Mouse (Mus musculus): ENCODE results near the gene Cdc34. TPM values are rescaled to one million over a fixed set of nuclear protein-coding genes. Genes with fewer than 3 reads are reported as not detected.
"Not testable (repeated sequence)": the region's sequence is repeated elsewhere in the genome, so short reads cannot be mapped to it uniquely, and the experiment has no call there.

Cdc34 gene
- polyA plus RNA-seq, 1 experiment, result 110 TPM

DNA sequence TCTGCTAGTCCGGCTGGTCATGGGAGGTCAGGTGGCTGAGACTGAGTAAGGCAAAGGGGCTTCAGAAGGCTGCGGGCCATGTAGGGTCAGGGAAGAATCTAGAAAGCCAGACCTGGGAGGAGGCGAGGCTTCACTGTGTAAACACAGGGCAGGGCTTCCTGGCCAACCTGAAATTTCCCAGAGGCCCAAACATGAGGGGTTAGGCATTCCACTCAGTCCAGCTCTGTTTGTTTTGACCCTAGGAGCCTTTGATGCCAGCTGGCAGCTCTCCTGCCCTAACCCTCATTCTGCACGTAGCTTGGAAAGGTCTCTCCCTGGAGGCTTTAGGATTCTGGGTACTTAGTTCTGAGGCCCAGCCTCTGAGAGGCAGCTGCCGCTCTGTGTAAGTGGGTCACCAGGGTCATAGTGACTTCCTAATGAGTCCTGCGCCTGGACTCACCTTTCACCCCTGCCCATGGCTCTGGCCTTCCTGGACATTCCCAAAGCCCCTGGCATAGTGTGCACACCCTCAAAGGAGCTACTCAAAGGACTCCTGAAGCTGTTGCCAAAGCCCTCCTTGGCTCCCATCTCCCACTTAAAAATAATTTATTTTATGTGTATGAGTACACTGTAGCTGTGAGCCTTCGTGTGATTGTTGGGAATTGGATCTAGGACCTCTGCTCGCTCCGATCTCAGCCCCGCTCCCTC lies 19.6 kb downstream of the Cdc34 start:
- Histone ChIP-seq H3K4me1 (ENCODE audit: control insufficient read depth, insufficient read depth, low read length) (peaks cover 7% of the 10 kb centered on the region), H3K4me3 (ENCODE audit: insufficient read depth, low read length) (no peak overlapping the region), H3K27ac (ENCODE audit: insufficient read depth, low read length) (peak overlapping the region; percentile 49)
- no peak for TF ChIP-seq CTCF (IDR thresholded peaks at IDR 0.05; ENCODE audit: extremely low read depth, insufficient read depth, low read length)
- TF ChIP-seq POLR2A (IDR thresholded peaks at IDR 0.05; ENCODE audit: extremely low read depth, insufficient read depth, low read length), result no peak

DNA sequence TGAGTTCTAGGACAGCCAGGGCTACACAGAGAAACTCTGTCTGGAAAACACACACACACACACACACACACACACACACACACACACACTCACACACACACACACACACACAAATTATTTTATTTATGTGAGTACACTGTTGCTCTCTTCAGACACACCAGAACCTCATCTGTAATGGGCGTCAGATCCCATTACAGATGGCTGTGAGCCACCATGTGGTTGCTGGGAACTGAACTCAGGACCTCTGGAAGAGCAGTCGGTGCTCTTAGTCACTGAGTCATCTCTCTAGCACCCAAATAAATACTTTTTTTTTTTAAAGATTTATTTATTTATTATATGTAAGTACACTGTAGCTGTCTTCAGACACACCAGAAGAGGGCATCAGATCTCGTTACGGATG lies 21.0 kb downstream of the Cdc34 start:
- not testable (repeated sequence) for H3K4me3 ChIP-seq (ENCODE audit: insufficient read depth, low read length); H3K4me1 ChIP-seq (ENCODE audit: control insufficient read depth, insufficient read depth, low read length); H3K27ac ChIP-seq (ENCODE audit: insufficient read depth, low read length)

DNA sequence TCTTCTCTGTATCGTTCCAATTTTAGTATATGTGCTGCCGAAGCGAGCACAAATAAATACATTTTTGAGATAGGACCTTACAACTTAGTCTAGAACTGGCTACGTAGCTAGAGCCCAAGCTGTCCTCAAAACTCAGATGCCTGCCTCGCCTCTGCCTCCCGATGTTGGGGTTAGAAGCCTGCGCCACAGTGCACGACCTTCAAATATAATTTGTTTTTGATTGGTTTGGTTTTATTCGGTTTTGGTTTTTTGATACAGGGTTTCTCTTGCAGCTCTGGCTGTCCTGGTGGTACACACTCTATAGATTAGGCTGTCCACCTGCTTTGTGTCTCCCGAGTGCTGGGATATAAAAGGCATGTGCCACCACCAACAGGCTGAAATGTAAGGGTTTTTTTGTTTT lies 21.5 kb downstream of the Cdc34 start:
- Histone ChIP-seq H3K4me1 (ENCODE audit: control insufficient read depth, insufficient read depth, low read length) (peaks cover 8% of the 10 kb centered on the region), H3K4me3 (ENCODE audit: insufficient read depth, low read length) (peak overlapping the region; percentile 83; the same call in 1 of the 2 replicates), H3K27ac (ENCODE audit: insufficient read depth, low read length) (no peak overlapping the region)
- no peak for TF ChIP-seq POLR2A (IDR thresholded peaks at IDR 0.05; ENCODE audit: extremely low read depth, insufficient read depth, low read length)
- no peak for TF ChIP-seq CTCF (IDR thresholded peaks at IDR 0.05; ENCODE audit: extremely low read depth, insufficient read depth, low read length)

DNA sequence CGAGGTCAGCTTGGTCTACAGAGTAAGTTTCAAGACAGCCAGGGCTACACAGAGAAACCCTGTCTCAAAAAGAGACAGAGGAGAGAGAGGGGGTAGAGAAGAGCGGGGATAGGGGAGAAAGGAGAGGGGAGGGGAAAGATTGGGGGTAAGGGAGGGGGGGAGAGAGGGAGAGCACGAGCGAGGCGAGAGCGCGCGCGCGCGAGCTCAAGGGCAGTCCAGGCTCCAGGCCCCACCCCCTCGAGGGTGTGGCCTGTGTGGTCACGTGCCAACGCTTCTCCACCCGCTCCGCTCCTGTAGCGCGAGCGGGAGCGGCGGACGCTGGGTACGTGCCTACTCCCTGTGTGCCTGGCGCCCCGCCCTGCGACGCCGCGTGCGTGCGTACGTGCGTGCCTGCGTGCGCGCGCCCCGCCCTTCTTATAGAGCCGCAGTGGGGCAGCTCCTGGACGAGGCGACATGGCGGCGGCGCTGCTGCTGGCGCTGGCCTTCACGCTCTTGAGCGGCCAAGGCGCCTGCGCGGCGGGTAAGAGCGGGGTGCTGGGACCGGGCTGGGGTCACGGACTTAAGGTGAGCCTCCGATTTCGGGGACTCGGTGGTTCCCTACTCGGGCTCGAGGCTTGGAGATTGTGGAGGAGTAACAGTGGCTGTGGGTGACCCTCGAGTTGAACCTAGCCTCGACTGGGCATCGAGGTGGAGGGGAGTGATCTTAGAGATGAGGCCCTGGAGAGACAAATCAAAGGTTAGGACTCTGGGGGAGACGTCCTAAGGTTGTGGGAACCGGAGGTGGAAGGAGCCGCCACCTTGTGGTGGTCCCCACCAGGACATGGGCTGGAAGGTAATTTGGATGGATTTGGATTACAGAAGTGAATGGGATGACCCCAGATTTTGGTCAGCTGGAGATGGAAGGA lies 22.3 kb downstream of the Cdc34 start, which contains the start of gene Bsg:
TSS of gene Bsg (plus strand) at position 427 of the 905 bp plus-strand sequence.
- H3K4me3 ChIP-seq (ENCODE audit: insufficient read depth, low read length), result peak within 1 kb of the TSS; percentile 83
- TF ChIP-seq POLR2A (IDR thresholded peaks at IDR 0.05; ENCODE audit: extremely low read depth, insufficient read depth, low read length), result peak; percentile 91
- TF ChIP-seq CTCF (IDR thresholded peaks at IDR 0.05; ENCODE audit: extremely low read depth, insufficient read depth, low read length), result peak; percentile 38
- H3K27ac ChIP-seq (ENCODE audit: insufficient read depth, low read length), result peak within 1 kb of the TSS; percentile 90
- peaks cover 8% of the 10 kb centered on the region for H3K4me1 ChIP-seq (ENCODE audit: control insufficient read depth, insufficient read depth, low read length)

DNA sequence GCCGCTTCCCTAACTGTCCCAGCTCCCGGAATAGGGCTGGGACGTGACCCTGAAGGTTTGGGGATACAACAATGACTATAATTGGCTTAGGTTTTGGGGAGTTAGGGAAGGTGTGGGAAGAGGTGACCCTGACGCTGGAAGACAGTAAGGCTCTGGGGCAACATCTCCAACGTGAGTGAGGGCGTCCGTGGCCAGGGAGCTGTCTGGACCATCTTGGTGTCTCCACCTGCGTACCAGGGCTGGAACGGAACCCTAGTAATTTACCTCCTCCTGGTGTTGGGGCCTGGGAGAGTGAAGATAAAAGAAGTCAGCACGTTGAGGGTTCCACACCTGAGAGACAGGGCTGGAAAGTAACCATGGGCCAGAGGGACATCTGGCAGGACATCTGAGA lies 23.0 kb downstream of the Cdc34 start:
- H3K27ac ChIP-seq (ENCODE audit: insufficient read depth, low read length), result peak overlapping the region; percentile 90; the same call in 1 of the 2 replicates
- TF ChIP-seq POLR2A (IDR thresholded peaks at IDR 0.05; ENCODE audit: extremely low read depth, insufficient read depth, low read length) (no peak), CTCF (IDR thresholded peaks at IDR 0.05; ENCODE audit: extremely low read depth, insufficient read depth, low read length) (no peak)
- H3K4me3 ChIP-seq (ENCODE audit: insufficient read depth, low read length), result peak overlapping the region; percentile 83
- H3K4me1 ChIP-seq (ENCODE audit: control insufficient read depth, insufficient read depth, low read length), result peaks cover 8% of the 10 kb centered on the region

DNA sequence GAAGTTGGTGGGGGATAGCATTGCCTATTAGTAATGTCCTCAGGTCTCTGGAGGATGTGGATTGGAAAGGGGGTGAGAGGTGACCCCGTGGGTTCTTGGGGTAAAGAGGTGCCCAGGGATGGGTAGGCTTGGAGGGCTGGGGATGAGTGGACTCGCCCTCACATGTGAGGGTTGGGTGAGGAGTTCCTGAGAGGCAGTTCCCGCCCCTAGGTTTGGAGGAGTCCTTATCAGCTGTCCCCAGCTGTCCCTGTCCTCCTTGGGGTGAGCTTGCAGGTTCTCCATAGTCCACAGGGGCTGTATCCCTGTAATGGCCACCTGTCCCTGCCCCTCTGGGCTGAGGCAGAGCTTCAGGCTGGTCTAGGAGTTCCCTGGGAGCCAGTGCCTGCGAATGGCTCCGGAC lies 24.0 kb downstream of the Cdc34 start:
- H3K4me3 ChIP-seq (ENCODE audit: insufficient read depth, low read length), result peak overlapping the region; percentile 83
- no peak for TF ChIP-seq POLR2A (IDR thresholded peaks at IDR 0.05; ENCODE audit: extremely low read depth, insufficient read depth, low read length)
- no peak for TF ChIP-seq CTCF (IDR thresholded peaks at IDR 0.05; ENCODE audit: extremely low read depth, insufficient read depth, low read length)
- H3K27ac ChIP-seq (ENCODE audit: insufficient read depth, low read length), result peak overlapping the region; percentile 90
- peaks cover 8% of the 10 kb centered on the region for H3K4me1 ChIP-seq (ENCODE audit: control insufficient read depth, insufficient read depth, low read length)

DNA sequence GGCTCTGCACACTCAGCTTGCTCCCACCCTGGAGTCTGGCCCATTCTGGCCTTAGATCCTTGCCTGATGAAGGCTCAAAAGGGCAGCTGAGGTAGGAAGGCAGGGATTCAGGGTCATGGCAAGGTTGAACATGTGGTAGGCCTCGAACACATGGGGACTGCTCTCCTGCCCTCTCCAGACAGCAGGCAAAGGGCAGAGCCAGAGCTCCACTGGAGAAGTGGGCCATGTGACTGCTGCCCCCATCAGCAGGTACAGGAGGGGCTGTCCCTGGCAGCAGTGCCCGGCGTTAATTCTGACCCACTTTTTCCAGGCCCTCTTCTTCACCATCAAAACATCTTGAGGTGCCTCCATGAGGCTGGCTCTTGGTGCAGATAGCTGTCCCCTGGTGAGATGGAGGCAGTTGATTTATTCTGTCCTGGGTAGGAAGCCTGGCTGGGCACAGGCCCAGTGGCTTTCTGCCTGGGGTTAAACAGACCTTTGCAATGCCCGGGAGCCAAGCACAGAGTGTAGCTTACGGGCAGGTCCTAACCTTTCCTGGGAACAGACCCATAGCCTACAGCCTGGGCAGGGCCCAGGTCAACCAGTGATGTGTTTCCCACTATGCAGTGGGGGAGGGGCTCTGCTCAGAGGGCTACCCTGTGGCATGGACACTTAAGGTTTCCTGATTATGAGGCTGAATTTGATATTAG lies 24.6 kb downstream of the Cdc34 start:
- peak overlapping the region; percentile 83 for H3K4me3 ChIP-seq (ENCODE audit: insufficient read depth, low read length)
- H3K4me1 ChIP-seq (ENCODE audit: control insufficient read depth, insufficient read depth, low read length), result peaks cover 8% of the 10 kb centered on the region
- H3K27ac ChIP-seq (ENCODE audit: insufficient read depth, low read length), result peak overlapping the region; percentile 90
- TF ChIP-seq POLR2A (IDR thresholded peaks at IDR 0.05; ENCODE audit: extremely low read depth, insufficient read depth, low read length) (no peak), CTCF (IDR thresholded peaks at IDR 0.05; ENCODE audit: extremely low read depth, insufficient read depth, low read length) (no peak)

DNA sequence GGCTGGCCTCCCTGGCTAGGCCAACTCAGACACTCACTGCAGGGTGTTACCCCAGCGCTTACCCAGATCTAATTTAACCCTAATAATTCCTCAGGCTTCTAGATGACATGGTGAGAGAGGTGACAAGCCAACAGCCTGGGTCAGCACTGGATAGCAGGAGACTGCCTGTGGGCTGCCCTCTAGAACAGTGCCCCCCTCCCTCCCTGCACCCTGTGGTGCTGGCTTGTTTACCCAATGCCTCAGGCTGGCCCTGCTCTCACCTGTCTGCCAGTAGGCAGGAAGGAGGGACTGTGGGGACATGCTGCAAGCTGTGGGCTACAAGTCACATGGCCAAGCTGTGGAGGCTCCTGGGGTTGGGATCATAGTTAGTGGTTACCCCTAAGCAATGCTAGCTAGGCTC lies 25.2 kb downstream of the Cdc34 start:
- Histone ChIP-seq H3K27ac (ENCODE audit: insufficient read depth, low read length) (no peak overlapping the region), H3K4me1 (ENCODE audit: control insufficient read depth, insufficient read depth, low read length) (peaks cover 8% of the 10 kb centered on the region), H3K4me3 (ENCODE audit: insufficient read depth, low read length) (peak overlapping the region; percentile 83)
- TF ChIP-seq POLR2A (IDR thresholded peaks at IDR 0.05; ENCODE audit: extremely low read depth, insufficient read depth, low read length) (no peak), CTCF (IDR thresholded peaks at IDR 0.05; ENCODE audit: extremely low read depth, insufficient read depth, low read length) (no peak)

DNA sequence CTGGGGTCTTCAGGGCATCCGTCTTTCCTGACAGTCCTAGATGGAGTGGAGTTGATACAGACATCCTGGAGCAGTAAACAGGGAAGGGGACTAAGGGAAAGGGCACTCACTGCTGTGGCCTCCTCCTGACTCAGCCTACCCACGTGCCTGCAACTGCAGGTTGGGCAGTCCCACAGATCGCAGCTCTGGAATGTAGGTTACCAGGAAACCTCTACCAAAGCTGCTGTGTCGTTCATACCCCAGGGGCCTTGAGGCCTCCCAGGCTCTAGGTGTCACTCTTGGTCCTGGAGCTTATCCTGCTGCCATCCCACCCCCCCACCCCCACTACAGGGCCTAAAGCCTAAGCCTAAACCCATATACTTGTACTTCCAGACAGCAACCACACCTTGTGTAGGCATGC lies 25.8 kb downstream of the Cdc34 start:
- peak overlapping the region; percentile 83; the same call in 1 of the 2 replicates for H3K4me3 ChIP-seq (ENCODE audit: insufficient read depth, low read length)

More for the DNA sequence above, 25.8 kb downstream of the Cdc34 start:
- TF ChIP-seq CTCF (IDR thresholded peaks at IDR 0.05; ENCODE audit: extremely low read depth, insufficient read depth, low read length), result no peak
- TF ChIP-seq POLR2A (IDR thresholded peaks at IDR 0.05; ENCODE audit: extremely low read depth, insufficient read depth, low read length), result no peak
- Histone ChIP-seq H3K4me1 (ENCODE audit: control insufficient read depth, insufficient read depth, low read length) (peaks cover 8% of the 10 kb centered on the region), H3K27ac (ENCODE audit: insufficient read depth, low read length) (0 out of 2 replicates have a peak overlapping the region, but pooled peaks have one; percentile 30)

All from cortical plate, adult 2 months (tissue).